Mouse (Mus musculus) CH12.LX (cell line): Measurements from ENCODE around the gene Vmn1r18. TPM values are rescaled to one million over a fixed set of nuclear protein-coding genes. Genes with fewer than 3 reads are reported as not detected.
"Not testable (repeated sequence)": the region's sequence is repeated elsewhere in the genome, so short reads cannot be mapped to it uniquely, and the experiment has no call there.

Source experiments
- DNase-seq: peaks from one replicate; pipeline ENCODE4 v3.0.0-alpha.2; 2013; ENCODE audit errors: extremely low read depth
- H3K27ac ChIP-seq: 2 replicates; pipeline ENCODE4 v1.5.1; 2012; ENCODE audit warnings: low read depth, mild to moderate bottlenecking, control low read depth, moderate library complexity; ENCODE audit not compliant: insufficient read depth
- H3K27me3 ChIP-seq: replicated peaks from 2 replicates; pipeline ENCODE3; 2012; ENCODE audit warnings: inconsistent platforms
- H3K36me3 ChIP-seq, 2 experiments: replicated peaks in 1 of 2; 2 replicates each; pipeline versions ENCODE3 to v1.6.1; 2012; ENCODE audit warnings: inconsistent platforms in 1 of 2, low read length in 1 of 2, mild to moderate bottlenecking in 1 of 2, mixed read lengths in 1 of 2, moderate library complexity in 1 of 2; ENCODE audit not compliant: control insufficient read depth in 1 of 2, insufficient read depth in 1 of 2
- H3K4me1 ChIP-seq, 2 experiments: 2 replicates each; pipeline ENCODE4 v1.6.1; 2012; ENCODE audit warnings: inconsistent platforms in 1 of 2, moderate library complexity in 1 of 2; ENCODE audit not compliant: insufficient read depth in 2 of 2, control insufficient read depth in 1 of 2
- H3K4me2 ChIP-seq: 2 replicates; pipeline ENCODE4 v1.6.1; 2012; ENCODE audit warnings: low read depth, mild to moderate bottlenecking, control low read depth; ENCODE audit not compliant: poor library complexity, insufficient read depth, severe bottlenecking
- H3K4me3 ChIP-seq, 3 experiments: fragments of 150-350 bp in 1 of 3; sonication (generic) in 1 of 3; replicated peaks in 1 of 3; 2 replicates each; pipeline versions ENCODE3 to v1.5.1; 2011 to 2012; ENCODE audit warnings: low read depth in 2 of 3, low read length in 2 of 3, mild to moderate bottlenecking in 2 of 3, moderate library complexity in 2 of 3, control low read depth in 1 of 3, improper control_type of control experiment in 1 of 3, inconsistent platforms in 1 of 3, mixed read lengths in 1 of 3; ENCODE audit not compliant: poor library complexity in 1 of 3
- H3K79me2 ChIP-seq: replicated peaks from 2 replicates; pipeline ENCODE4 v1.6.1; 2012; ENCODE audit warnings: mild to moderate bottlenecking, moderate library complexity; ENCODE audit not compliant: control insufficient read depth, poor library complexity, insufficient read depth, severe bottlenecking; ENCODE audit errors: extremely low read depth
- H3K9ac ChIP-seq: 2 replicates; pipeline ENCODE4 v1.6.1; 2012; ENCODE audit warnings: low read depth, mild to moderate bottlenecking, control low read depth, moderate library complexity; ENCODE audit not compliant: insufficient read depth
- H3K9me3 ChIP-seq: replicated peaks from 2 replicates; pipeline ENCODE3; 2012; ENCODE audit warnings: low read length, inconsistent platforms, mixed read lengths
- CHD2 ChIP-seq: IDR thresholded peaks from 2 replicates; pipeline ENCODE4 v1.6.1; 2011; ENCODE audit warnings: low read length, improper control_type of control experiment
- CTCF ChIP-seq, 2 experiments: IDR thresholded peaks in 1 of 2; conservative IDR thresholded peaks in 1 of 2; 2 replicates each; pipeline ENCODE4 v1.5.1; 2011 to 2012; ENCODE audit warnings: low read depth in 2 of 2, low read length in 2 of 2, improper control_type of control experiment in 1 of 2, inconsistent platforms in 1 of 2, mild to moderate bottlenecking in 1 of 2, moderate library complexity in 1 of 2
- ETS1 ChIP-seq: conservative IDR thresholded peaks from 2 replicates; pipeline ENCODE4 v1.6.1; 2012; ENCODE audit warnings: low read depth, mild to moderate bottlenecking, inconsistent platforms, low read length, improper control_type of control experiment, moderate library complexity
- GABPA ChIP-seq: IDR thresholded peaks from 2 replicates; pipeline ENCODE4 v1.6.1; 2012; ENCODE audit warnings: low read depth, low read length, improper control_type of control experiment, inconsistent platforms; ENCODE audit not compliant: insufficient replicate concordance
- HCFC1 ChIP-seq: IDR thresholded peaks from 2 replicates; pipeline ENCODE4 v1.6.1; 2012; ENCODE audit warnings: low read depth, mild to moderate bottlenecking, inconsistent platforms, low read length, improper control_type of control experiment
- KAT2A ChIP-seq: IDR thresholded peaks from 2 replicates; pipeline ENCODE4 v1.6.1; 2012; ENCODE audit warnings: low read length, improper control_type of control experiment, inconsistent platforms; ENCODE audit not compliant: insufficient replicate concordance
- MAFK ChIP-seq: IDR thresholded peaks from 2 replicates; pipeline ENCODE4 v1.6.1; 2011; ENCODE audit warnings: low read length, improper control_type of control experiment; ENCODE audit not compliant: insufficient replicate concordance
- NRF1 ChIP-seq: IDR thresholded peaks from 2 replicates; pipeline ENCODE4 v1.6.1; 2014; ENCODE audit warnings: low read depth, mild to moderate bottlenecking, inconsistent platforms, low read length, improper control_type of control experiment, moderate library complexity
- POLR2AphosphoS2 ChIP-seq: IDR thresholded peaks from 2 replicates; pipeline ENCODE4 v1.6.1; 2011; ENCODE audit warnings: low read depth, low read length, improper control_type of control experiment
- TBP ChIP-seq: conservative IDR thresholded peaks from 2 replicates; pipeline ENCODE4 v1.6.1; 2011; ENCODE audit warnings: low read depth, low read length, improper control_type of control experiment
- USF1 ChIP-seq: IDR thresholded peaks from 2 replicates; pipeline ENCODE4 v1.6.1; 2014; ENCODE audit warnings: low read depth, mild to moderate bottlenecking, inconsistent platforms, low read length, improper control_type of control experiment
- ZC3H11A ChIP-seq: IDR thresholded peaks from 2 replicates; pipeline ENCODE4 v1.6.1; 2012; ENCODE audit warnings: low read depth, mild to moderate bottlenecking, inconsistent platforms, low read length, improper control_type of control experiment
- ZKSCAN1 ChIP-seq: IDR thresholded peaks from 2 replicates; pipeline ENCODE4 v1.6.1; 2012; ENCODE audit warnings: low read depth, inconsistent platforms, low read length, improper control_type of control experiment, borderline replicate concordance
- dilution Hi-C: fragments of 300-500 bp; cut with MboI; formaldehyde crosslinking; loops from 2 replicates; pipeline ENCODE4 v1.14.3; 2020; ENCODE audit warnings: low sequenced_read_pairs; ENCODE audit not compliant: extremely low pct_unique_long_range_greater_than_20kb, extremely low pct_ligation_motif_present
- in situ Hi-C: fragments of 300-500 bp; cut with MboI; formaldehyde crosslinking; loops from 3 replicates; pipeline ENCODE4 v1.14.3; 2019; ENCODE audit warnings: low sequenced_read_pairs, low pct_ligation_motif_present, low pct_unique_long_range_greater_than_20kb, mixed read lengths
- polyA plus RNA-seq: library from polyadenylated mRNA; unstranded; fragments of >175 nt; gene quantifications from 2 replicates; pipeline ENCODE4 v1.2.1, GENCODE M21; 2012; ENCODE audit warnings: low read depth; ENCODE audit not compliant: insufficient read length
- total RNA-seq, 2 experiments: library from RNA; depleted of rRNA; stranded (reverse); fragments of 300-350 nt in 1 of 2; fragments of >200 nt in 1 of 2; gene quantifications; 2 replicates each; pipeline ENCODE4 v1.2.3; 2012 to 2014

Vmn1r18 gene
- total and polyA plus RNA-seq, 3 experiments, result not detected

- H3K9me3 ChIP-seq, result no peaks in the 10 kb centered on the region
- DNase-seq, result no peak
- H3K9ac ChIP-seq, result no peak overlapping the region
- no peaks in the 10 kb centered on the region for H3K4me1 ChIP-seq
- H3K36me3 ChIP-seq, result no peaks in the 10 kb centered on the region
- TF ChIP-seq NRF1, result no peak
- TF ChIP-seq ETS1, result no peak
- no peak for TF ChIP-seq USF1
- no peak for TF ChIP-seq MAFK
- in situ Hi-C loops, result no loop called here
- no peak overlapping the region for H3K4me3 ChIP-seq
- no peaks in the 10 kb centered on the region for H3K79me2 ChIP-seq
- H3K27ac ChIP-seq, result no peak overlapping the region
- dilution Hi-C loops, result no loop called here
- H3K4me2 ChIP-seq, result no peak overlapping the region
- H3K27me3 ChIP-seq, result no peaks in the 10 kb centered on the region
These were observed 28.1 kb downstream of the Vmn1r18 start for GRCm38 (mm10) chr6:57367496-57367895.

DNA sequence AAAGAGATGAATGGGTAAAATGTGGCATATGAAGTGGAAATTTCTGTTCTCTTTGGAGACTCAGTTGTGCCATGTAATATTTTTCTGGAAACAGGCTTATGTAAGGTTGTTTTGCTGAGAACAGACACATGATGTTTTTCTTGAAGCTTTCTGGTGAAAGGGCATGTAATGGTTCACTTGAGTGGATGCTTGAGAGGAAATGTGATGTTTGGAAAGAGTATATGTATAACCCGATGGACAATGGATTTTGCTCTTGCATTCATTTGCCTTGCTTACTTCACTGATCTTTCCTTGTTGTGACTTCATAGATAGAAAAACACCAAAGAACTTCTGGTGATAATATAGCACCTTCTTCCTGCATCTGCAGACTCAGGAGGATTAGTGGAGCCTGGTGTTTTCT is 29.7 kb downstream of the Vmn1r18 start:
- H3K9me3 ChIP-seq, DNase-seq, H3K9ac ChIP-seq, H3K4me3 ChIP-seq, H3K4me2 ChIP-seq, H3K36me3 ChIP-seq, H3K27me3 ChIP-seq, H3K4me1 ChIP-seq, H3K79me2 ChIP-seq, H3K27ac ChIP-seq, dilution Hi-C loops, in situ Hi-C loops: not testable (repeated sequence)

DNA sequence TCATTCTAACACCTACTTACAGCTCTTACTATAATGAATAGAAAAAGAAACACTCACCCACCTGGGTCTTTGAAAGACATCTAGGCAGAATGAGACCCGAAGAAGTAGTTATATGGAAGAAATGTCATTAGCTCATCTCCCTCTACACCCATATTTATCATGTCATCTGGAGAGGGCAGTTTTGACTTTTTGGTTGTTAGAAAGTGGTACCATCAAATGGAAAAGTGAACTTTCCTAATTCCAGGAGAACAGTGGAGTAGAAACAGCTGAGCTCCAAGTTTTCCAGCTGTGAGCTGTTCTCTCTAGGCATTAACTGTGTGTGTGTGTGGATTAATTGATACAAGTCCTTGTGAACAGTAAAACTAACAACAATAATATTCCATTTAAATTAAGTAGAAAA is 32.0 kb downstream of the Vmn1r18 start, which contains the start of gene Vmn1r17:
Vmn1r17 (minus strand) TSS at position 101 of the 400 bp plus-strand sequence.
- H3K9me3 ChIP-seq, result no peaks in the 10 kb centered on the region
- no peak within 1 kb of the TSS for H3K27ac ChIP-seq
- TF ChIP-seq CHD2 (no peak), POLR2AphosphoS2 (no peak), KAT2A (no peak), ZKSCAN1 (no peak), TBP (no peak), GABPA (no peak), ZC3H11A (no peak), CTCF (conservative IDR thresholded peaks at IDR 0.05 in 1 of 2, IDR thresholded peaks at IDR 0.05 in 1 of 2; ENCODE audit: low read depth in 2 of 2, low read length in 2 of 2) (no peak), HCFC1 (no peak)
- no peaks in the 10 kb centered on the region for H3K36me3 ChIP-seq
- no peaks in the 10 kb centered on the region for H3K4me1 ChIP-seq
- dilution Hi-C loops, result no loop called here
- H3K79me2 ChIP-seq, result no peaks in the 10 kb centered on the region
- in situ Hi-C loops, result no loop called here
- H3K27me3 ChIP-seq, result no peaks in the 10 kb centered on the region
- no peak for DNase-seq
- H3K4me3 ChIP-seq, result no peak within 1 kb of the TSS
- H3K4me2 ChIP-seq, result no peak within 1 kb of the TSS
- no peak within 1 kb of the TSS for H3K9ac ChIP-seq
